Mouse (Mus musculus): ENCODE data around the gene Mlkl. TPM values are rescaled to one million over a fixed set of nuclear protein-coding genes. Genes with fewer than 3 reads are reported as not detected.
A peak's percentile ranks its signal among the peaks of the same experiment; 100 is the strongest.

Gene Mlkl
- polyA plus RNA-seq, 1 experiment from 2014 or later = 0.98 TPM

DNA sequence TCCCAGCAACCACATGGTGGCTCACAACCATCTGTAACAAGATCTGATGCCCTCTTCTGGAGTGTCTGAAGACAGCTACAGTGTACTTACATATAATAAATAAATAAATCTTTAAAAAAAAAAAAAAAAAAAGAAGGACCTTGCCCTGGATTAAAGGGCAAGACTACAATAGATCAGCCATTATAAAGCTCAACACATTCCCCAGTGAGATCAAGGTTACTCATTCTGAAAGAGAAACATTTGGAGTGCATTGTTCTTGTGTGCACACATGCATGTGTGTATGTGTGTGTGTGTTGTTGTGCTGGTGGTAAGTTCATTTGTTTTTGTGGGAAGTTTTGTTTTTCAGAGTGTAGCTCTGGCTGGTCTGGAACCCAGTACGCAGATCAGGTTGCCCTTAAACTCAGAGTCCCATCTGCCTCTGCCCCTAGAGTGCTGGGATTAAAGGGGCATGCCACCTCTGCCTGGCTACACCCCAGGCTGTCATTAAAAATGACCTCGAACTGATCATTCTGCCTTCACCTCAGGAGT lies 73.2 kb downstream of the Mlkl start:
- WGBS = 68% methylated on average over 2 of the region's 2 CpGs
- peaks cover 5% of the 10 kb centered on the region; the same call in 1 of the 2 replicates for H3K36me3 ChIP-seq
- H3K4me3 ChIP-seq = no peak overlapping the region
- peaks cover 13% of the 10 kb centered on the region; the same call in 1 of the 2 replicates for H3K4me1 ChIP-seq
- no peaks in the 10 kb centered on the region for H3K9me3 ChIP-seq
- no peak for DNase-seq (ENCODE audit: low spot score)
- no peaks in the 10 kb centered on the region for H3K27me3 ChIP-seq (ENCODE audit: insufficient read depth, poor library complexity, severe bottlenecking)
- no peak overlapping the region for H3K27ac ChIP-seq

DNA sequence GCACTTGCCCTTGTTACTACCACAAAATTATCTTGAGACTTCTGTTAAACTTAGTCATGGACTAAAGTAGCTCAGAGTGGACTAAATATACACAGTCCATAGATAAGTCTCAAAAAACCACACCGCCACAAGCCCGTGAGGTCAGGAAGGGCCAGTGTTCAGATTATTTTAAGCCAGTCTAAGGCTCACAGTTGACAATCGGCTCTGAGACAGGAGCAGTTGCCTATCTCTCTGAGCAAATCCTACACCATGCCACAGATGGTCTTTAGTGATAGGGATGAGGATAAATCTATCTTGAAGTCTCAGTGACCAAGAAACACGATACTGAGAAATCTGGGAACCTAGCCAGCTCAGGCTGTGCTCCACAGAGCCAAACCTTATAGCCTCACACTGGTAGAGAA lies 76.0 kb downstream of the Mlkl start:
- Histone ChIP-seq H3K9me3 (no peaks in the 10 kb centered on the region), H3K36me3 (no peaks in the 10 kb centered on the region), H3K4me3 (no peak overlapping the region), H3K27ac (peak overlapping the region; percentile 29; the same call in 1 of the 2 replicates), H3K27me3 (ENCODE audit: insufficient read depth, poor library complexity, severe bottlenecking) (no peaks in the 10 kb centered on the region), H3K4me1 (peaks cover 18% of the 10 kb centered on the region; the same call in 1 of the 2 replicates)
- 31% methylated on average over 4 of the region's 4 CpGs for WGBS
- no peak for DNase-seq (ENCODE audit: low spot score)

Other genes with a start within 250 kb of the Mlkl start
- not detected in 2 replicates for gene Clec18a, start 245.8 kb downstream of the Mlkl start, polyA plus RNA-seq (2016; fragmentation: Nextera tagmentation; extraction: Ambion mirVana)
- gene Pdpr, start 243.5 kb downstream of the Mlkl start, polyA plus RNA-seq (2016; fragmentation: Nextera tagmentation; extraction: Ambion mirVana) = 8.1 and 15.5 TPM in 2 replicates
- 61.5 and 70.4 TPM in 2 replicates for gene Glg1, start 79.0 kb downstream of the Mlkl start, polyA plus RNA-seq (2016; fragmentation: Nextera tagmentation; extraction: Ambion mirVana)
- gene Rfwd3, start 38.0 kb downstream of the Mlkl start, polyA plus RNA-seq (2016; fragmentation: Nextera tagmentation; extraction: Ambion mirVana) = 57.7 and 65.2 TPM in 2 replicates
- gene Fa2h, start 55.6 kb upstream of the Mlkl start, polyA plus RNA-seq (2016; fragmentation: Nextera tagmentation; extraction: Ambion mirVana) = not detected in 2 replicates
- 4.4 and 5.9 TPM in 2 replicates for gene Wdr59, start 183.9 kb upstream of the Mlkl start, polyA plus RNA-seq (2016; fragmentation: Nextera tagmentation; extraction: Ambion mirVana)
- 21.3 and 37.0 TPM in 2 replicates for gene Znrf1, start 197.9 kb upstream of the Mlkl start, polyA plus RNA-seq (2016; fragmentation: Nextera tagmentation; extraction: Ambion mirVana)